Mouse (Mus musculus) spleen, adult 18-20 months (tissue): Measurements from ENCODE around the gene Tfcp2l1.
"Not testable (repeated sequence)": the region's sequence is repeated elsewhere in the genome, so short reads cannot be mapped to it uniquely, and the experiment has no call there.

Experiments
- DNase-seq, 2 experiments: peaks; one replicate each; pipeline ENCODE4 v3.0.0; 2022; ENCODE audit warnings: mixed read lengths in 2 of 2

Gene Tfcp2l1

GRCm38 (mm10) chr1:118627781-118628464 lies at the start of gene Tfcp2l1:
Tfcp2l1 (plus strand) TSS chr1:118627945.
- peak; percentile 35 to 45 for DNase-seq

GRCm38 (mm10) chr1:118580174-118580702 lies 47.5 kb upstream of the Tfcp2l1 start:
- DNase-seq: no peak

GRCm38 (mm10) chr1:118581179-118581578 lies 46.6 kb upstream of the Tfcp2l1 start:
- DNase-seq: no peak

GRCm38 (mm10) chr1:118589721-118590120 lies 38.0 kb upstream of the Tfcp2l1 start:
- DNase-seq: no peak

- no peak for DNase-seq
These were observed 34.8 kb upstream of the Tfcp2l1 start for GRCm38 (mm10) chr1:118592933-118593332.

- DNase-seq: no peak
These were observed 32.4 kb upstream of the Tfcp2l1 start for GRCm38 (mm10) chr1:118595395-118595794.

- no peak for DNase-seq
These were observed 30.1 kb upstream of the Tfcp2l1 start for GRCm38 (mm10) chr1:118597475-118598213.

- no peak for DNase-seq
These were observed 29.4 kb upstream of the Tfcp2l1 start for GRCm38 (mm10) chr1:118598339-118598738.

- DNase-seq: no peak
These were observed 14.0 kb upstream of the Tfcp2l1 start for GRCm38 (mm10) chr1:118613631-118614183.

- not testable (repeated sequence) for DNase-seq
These were observed 6.7 kb upstream of the Tfcp2l1 start for GRCm38 (mm10) chr1:118621055-118621454.

GRCm38 (mm10) chr1:118622857-118623256 lies 4.9 kb upstream of the Tfcp2l1 start:
- DNase-seq: no peak

- no peak for DNase-seq
These were observed 2.3 kb upstream of the Tfcp2l1 start for GRCm38 (mm10) chr1:118625461-118625860.

- no peak for DNase-seq
These were observed 1.8 kb upstream of the Tfcp2l1 start for GRCm38 (mm10) chr1:118625921-118626320.

GRCm38 (mm10) chr1:118626452-118626851 lies 1.3 kb upstream of the Tfcp2l1 start:
- DNase-seq: no peak

- no peak for DNase-seq
These were observed 5.8 kb downstream of the Tfcp2l1 start for GRCm38 (mm10) chr1:118633415-118633980.

- DNase-seq: no peak
These were observed 14.7 kb downstream of the Tfcp2l1 start for GRCm38 (mm10) chr1:118642296-118642999.

- no peak for DNase-seq
These were observed 15.6 kb downstream of the Tfcp2l1 start for GRCm38 (mm10) chr1:118643138-118643979.

GRCm38 (mm10) chr1:118645701-118646100 lies 18.0 kb downstream of the Tfcp2l1 start:
- DNase-seq: no peak

- DNase-seq: no peak
These were observed 20.3 kb downstream of the Tfcp2l1 start for GRCm38 (mm10) chr1:118648015-118648414.

- DNase-seq: no peak
These were observed 22.4 kb downstream of the Tfcp2l1 start for GRCm38 (mm10) chr1:118649933-118650770.

- DNase-seq: no peak
These were observed 23.0 kb downstream of the Tfcp2l1 start for GRCm38 (mm10) chr1:118650771-118651080.
